Mouse (Mus musculus) layer of hippocampus, postnatal 10 days (tissue): Measurements from ENCODE around the gene Lpp. TPM values are rescaled to one million over a fixed set of nuclear protein-coding genes. Genes with fewer than 3 reads are reported as not detected.
A peak's percentile ranks its signal among the peaks of the same experiment; 100 is the strongest.
"Not testable (repeated sequence)": the region's sequence is repeated elsewhere in the genome, so short reads cannot be mapped to it uniquely, and the experiment has no call there.

Experiments used
- DNase-seq, 2 experiments: peaks; one replicate each; pipeline ENCODE4 v3.0.0; 2021; ENCODE audit warnings: low spot score in 2 of 2
- total RNA-seq, 2 experiments: library from RNA; stranded (reverse); gene quantifications; 2 replicates each; pipeline ENCODE4 v1.2.3; 2021

Gene Lpp
- total RNA-seq, 2 experiments from 2014 or later, result 10.9 to 11.2 TPM

- DNase-seq, result no peak
Measured at GRCm38 (mm10) chr16:24964311-24964710, 571.0 kb downstream of the Lpp start.

GRCm38 (mm10) chr16:24965091-24965490, 571.8 kb downstream of the Lpp start:
- no peak for DNase-seq

- DNase-seq, result no peak
Measured at GRCm38 (mm10) chr16:24966460-24966859, 573.2 kb downstream of the Lpp start.

- DNase-seq, result no peak
Measured at GRCm38 (mm10) chr16:24973009-24973631, 579.8 kb downstream of the Lpp start.

GRCm38 (mm10) chr16:24977771-24978170, 584.5 kb downstream of the Lpp start:
- no peak for DNase-seq

GRCm38 (mm10) chr16:24978226-24978625, 584.9 kb downstream of the Lpp start:
- DNase-seq, result no peak

GRCm38 (mm10) chr16:24979391-24979790, 586.1 kb downstream of the Lpp start:
- DNase-seq, result no peak

GRCm38 (mm10) chr16:24982828-24983227, 589.5 kb downstream of the Lpp start:
- DNase-seq, result no peak

GRCm38 (mm10) chr16:24990331-24990730, 597.0 kb downstream of the Lpp start:
- no peak for DNase-seq

GRCm38 (mm10) chr16:24991059-24991541, 597.8 kb downstream of the Lpp start:
- peak in 1 of 2 experiments; percentile 20 for DNase-seq

- no peak for DNase-seq
Measured at GRCm38 (mm10) chr16:24991995-24992394, 598.7 kb downstream of the Lpp start.

GRCm38 (mm10) chr16:24992494-24992893, 599.2 kb downstream of the Lpp start:
- DNase-seq, result no peak

GRCm38 (mm10) chr16:25010980-25011877, 617.9 kb downstream of the Lpp start:
- DNase-seq, result no peak

- no peak for DNase-seq
Measured at GRCm38 (mm10) chr16:25012938-25013337, 619.6 kb downstream of the Lpp start.

- DNase-seq, result peak; percentile 74 to 81
Measured at GRCm38 (mm10) chr16:25016261-25016836, 623.0 kb downstream of the Lpp start.

- DNase-seq, result no peak
Measured at GRCm38 (mm10) chr16:25017046-25017445, 623.7 kb downstream of the Lpp start.

- not testable (repeated sequence) for DNase-seq
Measured at GRCm38 (mm10) chr16:25021743-25022359, 628.5 kb downstream of the Lpp start.

- no peak for DNase-seq
Measured at GRCm38 (mm10) chr16:25024591-25024990, 631.3 kb downstream of the Lpp start.

- DNase-seq, result no peak
Measured at GRCm38 (mm10) chr16:25026191-25026590, 632.9 kb downstream of the Lpp start.

GRCm38 (mm10) chr16:25029548-25029947, 636.2 kb downstream of the Lpp start:
- DNase-seq, result no peak

- no peak for DNase-seq
Measured at GRCm38 (mm10) chr16:25037361-25037760, 644.1 kb downstream of the Lpp start.
